Mouse (Mus musculus) Muller cell, postnatal 12 days (primary cell): ENCODE measurements around the gene Zfp541.
A peak's percentile ranks its signal among the peaks of the same experiment; 100 is the strongest.

Experiments
- DNase-seq: peaks from one replicate; pipeline ENCODE4 v3.0.0-alpha.2; 2015; ENCODE audit errors: inconsistent ontology term

Zfp541 gene

DNA sequence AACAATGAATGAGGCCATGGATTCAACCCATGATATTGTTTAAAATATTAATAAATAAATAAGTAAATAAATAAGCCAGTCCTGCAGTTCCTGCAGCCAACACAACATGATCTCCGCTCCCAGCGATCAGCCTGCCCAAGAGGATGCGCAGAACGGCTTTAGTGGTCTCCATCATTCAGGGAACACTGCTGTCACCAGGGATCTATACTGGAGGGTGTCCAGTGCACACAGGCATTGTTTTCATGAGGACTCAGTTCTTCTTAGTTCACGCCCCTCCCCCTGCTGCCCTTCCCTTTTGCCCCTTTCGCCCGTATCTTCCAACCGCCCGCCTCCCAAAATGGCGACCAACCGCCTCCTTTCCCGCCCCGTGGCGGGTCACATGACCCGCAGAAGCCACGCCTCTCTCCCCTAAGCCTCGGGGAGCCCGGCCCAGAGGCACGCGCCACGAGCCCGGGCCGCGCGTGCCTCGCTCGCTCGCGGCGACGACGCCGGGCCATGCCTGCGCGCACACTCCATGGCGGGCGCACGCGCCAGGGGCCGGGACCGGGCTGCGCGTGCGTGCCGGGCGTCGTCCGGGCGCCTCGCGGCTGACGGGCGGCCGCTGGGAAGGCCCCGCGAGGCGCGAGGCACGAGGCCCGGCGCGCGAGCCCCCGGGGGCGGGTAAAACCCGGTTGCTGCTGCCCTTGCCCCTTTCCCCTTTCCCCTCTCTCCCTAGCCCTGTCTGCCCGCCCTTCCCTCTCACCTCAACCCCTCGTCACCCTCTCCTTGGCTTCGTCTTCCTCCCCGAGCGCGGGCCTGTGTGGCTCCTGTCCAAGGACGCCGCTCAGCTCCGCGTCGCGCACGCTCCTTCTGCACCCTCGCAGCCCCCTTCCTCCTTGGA lies at the start of gene Zfp541:
Gene Zfp541, plus strand, starts transcription at position 596 of the 880 bp plus-strand sequence.
- DNase-seq, result no peak

DNA sequence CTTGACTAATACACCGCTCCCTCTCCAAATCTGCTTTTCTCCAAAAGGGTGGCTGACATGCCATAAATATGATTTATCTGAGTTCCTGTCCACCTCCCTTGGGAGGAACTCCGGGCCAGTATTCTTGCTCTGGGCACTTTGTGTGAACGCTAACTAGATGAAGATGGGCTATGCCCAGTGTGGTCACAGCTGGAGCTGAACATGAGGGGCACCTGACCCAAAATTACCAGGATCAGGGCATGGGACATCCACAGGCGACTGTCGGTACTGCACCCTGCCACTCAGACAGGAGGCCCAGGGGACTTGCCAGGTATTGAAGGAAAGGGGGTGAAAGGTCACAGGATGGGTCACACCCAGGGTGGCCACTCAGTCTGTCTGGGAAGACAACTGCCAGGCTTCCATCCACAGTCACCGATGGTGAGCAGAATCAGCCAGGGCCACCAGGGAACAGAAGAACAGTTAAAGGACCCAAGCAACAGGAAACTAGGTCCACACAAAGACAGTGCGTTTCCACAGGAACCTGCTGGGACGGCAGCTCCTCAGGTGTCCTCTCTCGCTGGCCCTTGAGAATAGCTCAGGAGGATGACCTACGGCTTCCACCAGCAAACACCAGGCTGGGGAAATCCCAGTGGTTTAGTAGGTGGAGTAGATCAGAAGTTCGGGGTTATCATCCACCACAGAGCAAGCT lies 48.9 kb upstream of the Zfp541 start:
- DNase-seq, result no peak

DNA sequence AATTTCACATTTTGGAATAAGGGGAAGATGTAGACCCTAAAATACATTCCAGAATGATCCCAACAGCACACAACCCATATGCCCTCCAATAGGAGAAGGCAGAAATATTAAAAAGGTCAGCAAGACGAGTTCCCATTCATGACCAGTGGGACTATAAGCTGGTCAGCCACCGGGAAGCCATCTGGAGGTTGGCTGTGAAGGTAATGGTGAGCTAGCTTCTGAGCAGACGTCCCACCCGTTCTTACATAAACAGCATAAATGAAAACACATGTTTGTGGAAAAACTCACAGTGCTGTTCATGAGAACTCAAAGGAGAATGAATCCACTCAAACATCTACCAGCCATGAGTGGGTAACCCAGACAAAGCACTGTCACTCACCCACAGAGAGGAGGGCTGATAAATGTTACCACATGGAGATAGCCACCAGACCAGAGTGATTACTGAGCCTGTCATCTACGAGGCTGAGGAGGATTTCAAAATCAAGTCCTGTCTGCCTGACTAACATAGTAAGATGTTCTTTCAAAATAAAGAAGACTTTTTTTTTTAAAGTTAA lies 47.8 kb upstream of the Zfp541 start:
- no peak for DNase-seq

DNA sequence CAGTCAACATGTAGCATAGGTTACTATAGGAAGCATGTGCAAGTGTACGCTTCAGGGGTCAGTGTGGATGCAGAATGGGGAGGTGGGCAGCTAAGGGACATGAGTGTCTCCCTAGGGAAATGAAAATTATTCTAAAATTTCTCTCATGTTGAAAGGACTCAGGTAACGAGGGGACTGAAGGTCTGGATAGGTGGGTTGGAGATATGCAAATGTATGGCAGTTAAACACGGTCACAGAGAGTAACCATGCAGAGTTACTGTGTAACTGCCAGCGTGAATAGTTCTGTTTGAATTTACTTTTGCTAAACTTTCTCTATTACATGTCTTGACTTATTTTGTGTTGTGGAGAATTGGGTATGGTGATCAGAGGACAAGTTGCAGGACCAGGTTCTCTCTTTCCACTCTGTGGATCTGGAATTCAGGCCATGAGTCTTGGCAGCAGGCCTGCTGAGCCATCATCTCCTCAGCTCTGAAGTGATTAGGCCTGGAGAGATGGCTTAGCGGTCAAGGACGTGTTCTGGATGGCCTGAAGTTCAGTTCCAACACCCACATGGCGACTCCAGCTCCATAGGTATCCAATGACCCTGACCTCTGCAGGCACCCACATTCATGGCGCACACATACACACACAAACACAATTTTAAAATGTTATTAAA lies 47.0 kb upstream of the Zfp541 start:
- DNase-seq, result peak; percentile 24

DNA sequence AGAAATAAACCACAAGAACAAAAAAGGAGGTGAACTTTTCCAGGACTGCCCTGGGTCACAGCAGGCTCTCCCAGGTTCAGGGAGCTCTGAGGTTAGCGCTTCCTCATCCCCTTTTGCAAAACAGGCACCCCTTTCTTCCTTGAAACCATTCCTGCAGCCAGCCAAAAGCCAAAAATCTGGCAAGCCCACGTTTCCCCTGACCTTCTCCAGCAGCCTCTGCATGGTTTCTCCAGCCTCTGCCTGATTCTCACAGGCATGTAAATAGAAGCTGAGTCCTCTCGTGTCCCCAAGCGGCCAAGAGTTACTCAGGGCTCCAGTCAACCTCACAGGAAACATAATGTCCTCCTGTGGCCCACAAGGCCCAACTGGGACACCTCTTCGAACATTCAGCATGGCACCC lies 46.2 kb upstream of the Zfp541 start:
- no peak for DNase-seq

DNA sequence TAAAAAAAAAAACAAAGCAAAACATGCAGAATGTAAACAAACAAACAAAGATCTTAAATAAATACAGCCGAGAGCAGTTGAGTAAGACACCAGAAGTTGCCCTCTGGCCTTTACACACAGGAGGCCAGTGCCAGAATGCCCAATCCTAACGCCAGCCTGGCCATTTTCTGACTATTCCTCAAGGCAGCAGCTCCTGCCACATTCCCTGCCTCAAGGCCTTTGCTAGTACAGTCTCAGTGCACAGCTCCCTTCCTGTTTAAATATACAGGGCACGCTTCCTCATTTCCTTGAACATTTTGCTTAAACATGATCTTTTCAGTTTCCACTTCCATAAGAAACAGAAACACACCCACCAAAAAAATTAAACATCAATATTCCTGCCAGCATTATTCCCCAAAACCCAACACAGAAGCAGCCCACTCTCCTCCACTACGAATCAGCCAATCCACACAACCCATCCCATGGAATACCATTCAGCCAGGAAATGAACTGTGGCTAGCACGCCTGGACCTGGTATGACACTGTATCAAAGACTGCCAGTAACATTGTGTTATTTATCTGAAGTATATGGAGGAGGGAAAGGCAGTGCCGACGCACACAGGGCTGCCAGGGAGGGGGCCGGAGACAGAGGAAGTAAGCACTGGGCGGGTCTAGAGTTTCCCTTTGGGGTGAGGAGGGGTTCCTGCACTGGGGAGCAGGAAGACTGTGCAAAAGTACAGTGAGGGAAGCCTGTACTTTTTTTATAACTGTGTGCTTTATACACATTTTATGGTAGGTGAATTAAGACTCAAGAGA lies 43.4 kb upstream of the Zfp541 start:
- no peak for DNase-seq

DNA sequence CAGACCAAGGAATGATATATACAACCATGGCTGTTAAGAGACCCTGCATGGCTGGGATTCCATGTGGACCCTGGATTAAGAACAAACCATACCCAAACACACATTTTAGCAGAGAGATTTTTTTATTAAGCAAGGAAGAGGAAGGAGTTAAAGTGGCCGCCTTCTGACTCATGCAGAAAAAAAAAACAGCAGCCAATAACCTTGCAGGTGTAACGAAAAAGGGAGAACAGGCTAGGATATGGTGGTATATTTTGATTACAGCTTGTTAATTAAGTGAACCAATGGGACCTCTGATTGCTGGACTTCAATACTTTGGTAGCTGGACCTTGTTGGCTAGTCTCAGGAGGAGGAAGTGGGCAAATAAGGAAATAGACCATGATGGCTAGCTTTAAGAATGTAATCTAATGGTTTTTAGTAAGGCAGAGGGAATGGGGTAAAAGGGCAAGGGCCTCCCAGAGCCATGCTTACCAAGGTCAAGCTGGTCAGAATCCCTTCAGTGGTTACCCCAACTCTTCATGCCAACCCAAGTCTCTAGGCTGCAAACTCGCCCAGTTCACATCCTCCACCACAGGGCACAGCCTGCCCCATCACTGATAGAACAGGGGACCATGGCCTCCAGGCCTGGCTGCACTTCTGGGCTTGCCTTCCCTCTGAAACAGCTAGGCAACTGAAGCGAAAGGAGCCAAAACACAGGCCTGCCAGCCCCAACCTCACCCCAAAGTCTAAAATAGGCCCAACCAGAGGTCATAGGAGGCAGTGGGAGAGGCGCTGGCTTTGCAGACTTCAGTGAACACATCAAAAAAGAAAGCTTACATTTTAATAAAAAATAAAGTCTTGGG lies 42.1 kb upstream of the Zfp541 start:
- no peak for DNase-seq

DNA sequence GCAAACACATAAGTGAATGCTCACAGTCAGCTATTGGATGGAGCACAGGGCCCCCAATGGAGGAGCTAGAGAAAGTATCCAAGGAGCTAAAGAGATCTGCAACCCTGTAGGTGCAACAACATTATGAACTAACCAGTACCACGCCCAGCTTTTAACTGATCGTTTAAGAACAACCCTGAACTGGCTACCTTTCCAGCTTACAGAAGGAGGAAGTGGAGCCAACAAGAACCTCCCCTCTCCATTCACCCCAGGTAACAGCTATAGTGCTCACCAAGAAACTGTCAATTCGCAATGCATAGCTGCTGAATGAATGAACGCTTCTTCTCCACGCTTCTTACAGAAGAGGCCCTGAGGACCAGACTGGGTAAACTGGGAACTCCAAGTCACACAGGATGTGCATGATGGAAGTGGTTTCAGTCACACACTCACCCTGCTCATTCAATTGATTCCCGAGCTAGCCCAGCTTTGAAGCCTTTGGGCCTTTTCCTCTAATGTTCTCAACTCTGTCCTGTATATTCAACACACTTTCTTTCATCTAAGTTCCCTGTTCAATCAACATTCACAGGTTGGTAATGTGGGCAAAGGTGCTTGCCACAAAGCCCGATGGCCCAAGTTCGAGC lies 36.9 kb upstream of the Zfp541 start:
- DNase-seq, result no peak

DNA sequence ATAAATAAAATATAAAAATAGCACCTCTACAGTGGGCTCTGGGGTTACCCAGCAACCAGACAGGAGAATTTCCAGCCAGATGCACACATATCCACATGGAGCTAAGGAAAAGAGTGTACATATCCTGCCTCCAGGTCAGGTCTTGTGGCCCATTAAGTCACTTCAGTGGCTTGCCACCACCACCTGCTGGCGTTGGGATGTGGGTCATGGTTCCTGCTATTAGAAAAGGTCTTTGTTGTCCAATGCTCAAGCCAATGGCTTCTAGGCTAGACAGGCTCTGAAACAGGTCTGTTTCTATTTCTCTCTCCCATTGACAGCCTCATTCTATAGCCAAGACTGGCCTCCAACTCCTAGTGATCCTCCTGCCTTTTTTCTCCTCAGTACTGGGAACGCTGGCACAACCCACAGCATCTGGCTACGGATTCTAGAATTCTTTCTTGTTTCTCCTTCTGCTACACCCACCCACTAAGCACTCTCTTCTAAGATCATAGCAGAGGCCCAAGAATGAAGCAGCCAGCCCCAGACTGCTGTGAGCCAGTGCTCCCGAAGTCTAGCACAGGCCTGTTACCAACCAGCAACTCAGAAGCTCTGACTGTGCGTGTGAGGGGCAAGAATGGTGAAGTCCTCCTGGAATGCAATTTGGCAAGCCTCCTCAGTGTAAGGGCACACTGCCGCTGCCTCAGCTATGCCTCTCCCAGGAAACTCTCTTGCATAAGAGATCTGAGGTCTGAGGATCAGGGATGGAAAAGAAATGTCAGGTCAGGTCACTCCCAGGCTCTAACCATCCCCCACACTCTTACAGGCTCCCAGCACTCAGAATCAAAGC lies 33.3 kb upstream of the Zfp541 start:
- DNase-seq, result peak; percentile 91

DNA sequence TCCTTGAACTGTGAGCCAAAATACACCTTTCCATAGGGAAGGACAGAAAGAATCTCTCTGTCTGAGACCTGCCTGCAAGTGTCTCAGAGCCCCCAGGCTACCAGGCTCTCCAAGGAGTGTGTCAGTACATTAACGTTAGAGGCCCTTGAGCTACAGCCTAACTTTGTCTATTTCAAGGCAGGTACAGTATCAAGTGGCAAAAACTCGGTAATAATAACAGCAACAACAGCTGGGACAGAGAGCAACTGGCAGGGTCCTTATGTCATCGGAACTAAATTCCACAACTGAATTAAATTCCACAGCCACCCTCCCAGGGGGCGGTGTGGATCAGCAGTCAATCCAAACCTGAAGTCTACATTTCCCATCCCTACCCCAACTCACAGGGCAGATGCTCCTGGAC lies 30.5 kb upstream of the Zfp541 start:
- no peak for DNase-seq

DNA sequence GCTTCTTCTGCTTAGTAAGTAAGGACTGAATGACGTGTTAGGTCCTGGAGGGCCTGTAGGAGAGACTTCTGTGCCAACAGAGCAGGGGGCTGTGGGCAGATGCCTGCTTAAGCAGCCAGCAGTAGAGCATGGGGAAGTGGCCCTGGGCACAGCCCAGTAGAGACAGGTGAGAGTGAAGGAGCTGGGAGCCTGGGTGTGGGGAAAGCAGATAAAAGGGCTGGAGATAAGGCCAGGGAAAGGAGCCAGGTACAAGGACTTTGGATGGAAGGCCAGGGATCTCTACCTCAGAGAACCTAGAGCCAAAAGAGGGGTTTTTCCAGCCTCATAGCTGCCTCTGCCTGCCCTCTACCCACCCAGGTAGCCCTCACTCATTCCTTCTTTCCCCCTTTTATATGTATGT lies 28.6 kb upstream of the Zfp541 start:
- no peak for DNase-seq

DNA sequence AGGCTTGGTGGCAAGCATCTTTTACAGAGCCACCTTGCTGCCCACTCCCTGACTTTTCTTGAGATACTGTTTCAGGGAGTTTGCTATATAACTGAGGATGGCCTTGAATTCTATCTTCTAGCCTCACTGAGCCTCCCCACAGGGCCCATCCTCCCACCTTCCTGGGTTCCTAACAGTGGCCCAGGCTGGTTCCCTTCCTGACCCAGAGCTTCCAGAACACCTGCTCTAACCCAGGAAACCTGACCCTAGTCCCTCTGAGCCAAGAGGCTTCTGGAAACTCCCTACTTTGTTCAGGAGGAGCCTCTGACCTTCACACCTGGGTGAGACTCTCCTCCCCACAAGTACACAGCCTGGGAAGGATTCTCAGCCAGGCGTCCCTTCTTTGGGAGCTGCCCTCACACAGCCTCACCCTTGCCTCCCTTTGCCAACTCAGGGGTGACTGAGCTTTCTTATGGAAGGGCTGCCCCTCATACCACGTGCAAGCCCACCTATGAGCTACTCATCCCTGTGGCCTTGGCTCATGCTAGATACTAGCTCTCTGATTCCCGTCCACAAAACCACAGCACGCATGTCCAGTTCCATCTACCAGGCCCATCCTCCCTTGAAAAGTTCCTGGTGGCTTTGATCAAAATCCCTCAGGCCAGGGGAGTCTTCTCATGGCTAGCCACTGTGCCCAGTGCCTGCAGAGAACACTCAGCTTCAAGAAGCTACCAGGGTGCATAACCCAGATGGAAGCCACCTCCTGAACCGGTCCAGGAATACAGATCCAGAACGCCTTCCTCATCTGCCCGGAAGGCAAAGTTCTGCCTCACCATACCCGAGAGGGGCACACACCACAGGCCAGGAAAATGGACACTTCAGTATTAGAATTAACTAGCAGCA lies 27.8 kb upstream of the Zfp541 start:
- DNase-seq, result no peak

DNA sequence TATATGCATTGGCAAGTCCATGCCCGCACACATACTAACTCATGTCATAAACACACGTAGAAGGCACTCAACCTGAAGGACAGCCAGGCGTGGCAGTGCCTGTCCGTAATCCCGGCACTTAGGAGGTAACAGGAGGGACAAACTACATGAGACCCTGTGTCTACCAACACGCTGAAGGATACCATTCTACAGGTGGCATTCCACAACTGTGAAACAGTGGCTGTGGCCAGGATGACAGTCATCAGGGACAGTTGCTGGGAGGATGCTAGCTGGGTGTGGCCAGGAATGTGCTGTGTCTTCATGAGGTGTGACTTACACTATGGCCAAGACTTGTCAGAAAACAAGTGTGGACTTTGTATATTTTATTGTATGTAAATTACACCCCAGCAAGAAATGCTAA lies 24.6 kb upstream of the Zfp541 start:
- DNase-seq, result no peak

DNA sequence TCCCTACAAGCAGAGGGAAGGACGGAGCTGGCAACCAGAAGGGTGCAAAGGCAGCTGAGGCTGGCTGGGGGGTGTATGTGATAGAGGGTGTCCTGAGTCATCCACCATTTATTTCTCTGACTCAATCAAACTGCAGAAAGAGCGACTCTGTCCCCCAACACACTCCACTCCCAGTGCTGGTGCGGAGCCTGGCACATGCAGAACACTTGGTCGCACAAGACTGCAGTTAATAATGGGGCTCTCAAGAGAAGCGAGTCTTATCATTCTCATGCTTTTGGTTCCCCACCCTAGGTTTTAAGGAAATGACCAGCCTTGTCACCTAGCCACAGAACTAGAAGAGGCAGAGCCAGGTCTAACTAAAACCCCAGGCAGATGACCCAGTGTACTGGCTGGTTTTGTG lies 22.3 kb upstream of the Zfp541 start:
- DNase-seq, result no peak

DNA sequence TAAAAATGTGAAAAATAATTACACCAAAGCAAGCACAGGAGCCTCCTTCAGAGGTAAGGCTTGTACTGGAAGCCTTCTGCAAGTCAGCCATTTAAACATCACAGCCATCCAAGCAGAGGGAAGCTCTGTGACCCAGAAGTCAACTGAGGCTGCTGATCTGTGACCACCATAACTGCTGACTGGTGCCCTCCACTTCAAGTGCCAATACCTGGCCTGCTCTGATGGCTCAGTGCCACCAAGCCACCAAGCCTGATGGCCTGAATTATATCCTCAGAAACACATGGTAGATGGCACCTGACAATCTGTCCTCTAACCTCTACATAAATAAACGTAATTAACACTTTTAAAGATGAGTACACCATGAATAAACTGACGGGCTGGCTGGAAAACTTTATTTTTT lies 20.4 kb upstream of the Zfp541 start:
- DNase-seq, result no peak

DNA sequence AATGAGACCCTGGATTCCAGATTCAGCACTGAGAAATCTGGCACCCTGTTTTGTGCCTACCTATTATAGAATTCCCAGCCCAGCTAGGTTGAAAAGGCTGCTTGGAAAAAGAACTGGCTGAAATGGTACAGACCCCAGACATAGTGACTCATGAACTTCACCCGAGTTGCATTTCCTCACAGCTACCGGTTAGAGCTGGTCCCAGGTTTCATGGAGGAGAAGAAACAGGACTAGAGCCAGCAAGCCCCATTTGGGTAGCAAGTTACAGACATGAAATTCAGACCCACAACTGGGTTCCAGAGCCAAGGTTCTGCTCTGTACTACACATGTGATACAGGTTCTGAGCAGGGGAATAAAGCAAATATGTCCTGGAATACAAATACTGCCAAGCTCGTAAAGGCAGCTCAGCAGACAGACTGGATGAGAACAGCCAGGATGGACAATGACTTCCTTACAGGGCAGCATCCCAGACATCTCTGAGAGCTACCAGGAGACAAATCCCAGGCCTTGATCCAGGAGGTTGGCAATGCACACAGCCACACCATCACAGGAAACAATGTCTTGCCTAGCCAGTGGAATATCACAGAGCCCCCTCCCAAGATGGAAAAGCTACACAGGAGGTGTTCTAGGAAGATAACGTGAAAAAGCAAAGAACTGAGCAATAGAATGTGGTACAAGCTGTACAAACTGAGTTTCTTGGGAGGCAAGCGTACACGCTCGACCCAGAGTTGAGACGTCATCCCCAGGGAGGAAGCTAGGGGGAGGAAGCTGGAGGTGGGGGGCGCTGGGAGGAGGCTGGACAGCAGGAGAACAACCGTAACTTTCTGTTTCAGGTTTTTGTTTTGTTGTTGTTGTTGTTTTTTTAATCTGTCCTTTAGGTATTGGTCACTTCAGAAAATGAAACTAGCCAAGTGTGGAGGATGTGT lies 18.5 kb upstream of the Zfp541 start:
- DNase-seq, result no peak

DNA sequence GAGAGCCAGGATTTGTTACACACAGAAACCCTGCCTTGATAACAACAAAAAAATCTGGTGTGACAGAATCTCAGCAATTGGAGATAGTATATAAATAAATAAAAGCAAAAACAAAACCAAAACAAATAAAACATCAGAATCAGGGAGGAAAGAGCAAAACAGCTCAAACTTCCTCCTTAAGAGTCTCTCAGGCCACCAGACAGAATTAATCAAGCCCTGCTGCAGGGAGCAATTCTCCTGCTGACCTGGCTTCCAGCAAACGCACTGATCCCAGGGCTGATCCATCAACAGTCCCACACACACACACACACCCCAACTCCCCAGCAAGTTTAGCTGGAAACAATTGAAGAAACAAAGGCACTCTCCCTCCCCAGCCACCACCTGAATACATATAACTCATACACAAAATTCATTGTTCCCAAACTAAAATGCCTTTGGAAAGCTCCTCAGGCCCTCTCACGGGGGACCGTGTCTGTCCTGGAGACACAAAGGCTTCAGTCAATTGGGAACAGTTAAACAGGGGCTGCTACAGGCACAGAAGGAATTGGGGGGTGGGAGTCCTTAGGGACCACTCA lies 17.7 kb upstream of the Zfp541 start:
- no peak for DNase-seq
